10 mouse cellular contexts compared by ENCODE assay signal in the genomic region with DNA sequence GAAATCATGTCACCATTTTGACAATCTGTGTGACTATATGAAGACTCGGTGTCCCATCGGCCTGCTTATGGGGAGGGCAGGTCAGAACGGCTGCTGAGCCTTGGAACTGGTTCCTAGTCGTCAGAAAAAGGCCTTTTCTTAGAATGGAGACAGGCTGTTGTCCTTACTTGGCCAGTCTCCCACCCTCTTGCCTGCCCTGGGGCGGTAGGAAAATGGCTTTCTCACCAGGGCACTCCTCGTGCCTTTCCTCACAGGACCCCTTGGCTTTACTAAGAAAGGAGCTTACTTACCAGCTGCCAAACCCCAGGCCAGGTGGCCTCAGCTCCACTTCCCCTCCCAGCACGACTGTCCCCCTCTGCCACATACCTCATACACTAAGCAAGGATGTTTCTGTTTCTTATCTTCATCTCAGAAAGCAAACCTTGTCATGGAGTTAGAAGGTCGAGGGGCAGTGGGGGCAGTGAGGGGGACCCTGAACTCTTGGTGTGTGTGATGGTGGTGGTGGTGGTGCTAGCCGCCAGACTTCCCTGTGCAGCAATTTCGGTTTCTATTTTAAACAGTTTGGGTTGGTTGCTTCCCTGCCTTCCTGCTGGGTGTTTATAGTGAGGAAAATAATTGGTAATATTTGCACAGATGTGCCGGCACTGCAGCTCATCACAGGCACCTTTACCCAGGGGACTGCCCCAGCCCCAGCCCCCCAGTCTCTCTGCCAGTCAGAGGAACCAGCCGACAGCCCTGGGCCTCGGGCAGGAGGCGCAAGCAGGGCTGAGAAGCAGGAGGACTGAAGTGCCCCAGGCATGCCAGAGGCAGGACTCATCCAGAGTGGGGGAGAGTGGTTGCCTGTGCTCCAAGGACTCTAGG. TPM values are rescaled to one million over a fixed set of nuclear protein-coding genes. Genes with fewer than 3 reads are reported as not detected.
DNase-seq lines count a peak whose midpoint lies in the region; ATAC-seq lines count a peak whose summit lies in the region.
"Had no signal": no experiment of that assay in that cellular context is flagged by ENCODE, and none has a peak within 500 bp of the region (broad histone marks: within the 10 kb centered on the region; RNA-seq: fewer than 3 reads in every experiment).

No protein-coding gene starts in this region.

- no peak overlapping the region for H3K9ac ChIP-seq in midbrain, embryonic 11.5 days (ENCODE audit: low read length)
- no peak overlapping the region for H3K9ac ChIP-seq in midbrain, embryonic 14.5 days (replicated peaks; ENCODE audit: low read length)
- H3K9ac ChIP-seq: liver, embryonic 15.5 days had no signal

- H3K4me3 ChIP-seq in midbrain, embryonic 10.5 days = no peak overlapping the region
- no peak overlapping the region for H3K4me3 ChIP-seq in midbrain, embryonic 11.5 days (ENCODE audit: low read depth, low read length)
- H3K4me3 ChIP-seq in midbrain, embryonic 14.5 days (replicated peaks; ENCODE audit: low read depth, low read length) = no peak overlapping the region
- H3K4me3 ChIP-seq: liver, embryonic 15.5 days had no signal

- no peak for ATAC-seq in midbrain, embryonic 11.5 days (ENCODE audit: low FRiP score)
- ATAC-seq in midbrain, embryonic 14.5 days (ENCODE audit: low FRiP score, low TSS enrichment) = no peak
- ATAC-seq in frontal cortex, adult (ENCODE audit: low TSS enrichment) = no peak

- no peak overlapping the region for H3K4me2 ChIP-seq in midbrain, embryonic 11.5 days
- no peak overlapping the region for H3K4me2 ChIP-seq in midbrain, embryonic 14.5 days (ENCODE audit: low read length)
- H3K4me2 ChIP-seq: liver, embryonic 15.5 days had no signal

- peaks cover 13% of the 10 kb centered on the region for H3K4me1 ChIP-seq in midbrain, embryonic 10.5 days
- H3K4me1 ChIP-seq in midbrain, embryonic 11.5 days (ENCODE audit: control insufficient read depth, insufficient read depth, low read length) = no peaks in the 10 kb centered on the region
- H3K4me1 ChIP-seq in midbrain, embryonic 14.5 days (ENCODE audit: control insufficient read depth, insufficient read depth, low read length) = peaks cover 11% of the 10 kb centered on the region; the same call in 1 of the 2 replicates
- H3K4me1 ChIP-seq: liver, embryonic 15.5 days had no signal

- no peaks in the 10 kb centered on the region for H3K36me3 ChIP-seq in midbrain, embryonic 10.5 days
- no peaks in the 10 kb centered on the region for H3K36me3 ChIP-seq in midbrain, embryonic 11.5 days (ENCODE audit: control insufficient read depth, insufficient read depth, low read length)
- H3K36me3 ChIP-seq in midbrain, embryonic 14.5 days (ENCODE audit: control insufficient read depth, insufficient read depth, low read length) = no peaks in the 10 kb centered on the region
- H3K36me3 ChIP-seq: liver, embryonic 15.5 days had no signal

- 51% methylated on average over 14 of the region's 14 CpGs for WGBS in midbrain, embryonic 10.5 days
- 52% methylated on average over 14 of the region's 14 CpGs for WGBS in midbrain, embryonic 11.5 days
- 44% methylated on average over 14 of the region's 14 CpGs for WGBS in midbrain, embryonic 14.5 days

- DNase-seq in midbrain, embryonic 10.5 days (ENCODE audit: low spot score) = no peak
- no peak for DNase-seq in midbrain, embryonic 11.5 days (ENCODE audit: low spot score, missing footprints)
- DNase-seq in brain, adult 2 months (ENCODE audit: low read depth, low spot score) = peak; percentile 20
- peak; percentile 70 for DNase-seq in midbrain, embryonic 14.5 days
- peak; percentile 42 for DNase-seq in thymus, postnatal 4 days
- DNase-seq in kidney, adult 8-10 months = no peak
- DNase-seq: heart, postnatal 36 days; right cerebral cortex, postnatal 4 days had no signal

- H3K27me3 ChIP-seq in midbrain, embryonic 10.5 days (ENCODE audit: low read depth, poor library complexity, severe bottlenecking) = peaks cover 8% of the 10 kb centered on the region; the same call in 1 of the 2 replicates
- no peaks in the 10 kb centered on the region for H3K27me3 ChIP-seq in midbrain, embryonic 11.5 days (ENCODE audit: control insufficient read depth, insufficient read depth, low read length)
- H3K27me3 ChIP-seq in midbrain, embryonic 14.5 days (ENCODE audit: control insufficient read depth, insufficient read depth, low read length) = no peaks in the 10 kb centered on the region

- 0 out of 2 replicates have a peak overlapping the region, but pooled peaks have one; percentile 49 for H3K27ac ChIP-seq in midbrain, embryonic 10.5 days (replicated peaks)
- H3K27ac ChIP-seq in midbrain, embryonic 11.5 days (ENCODE audit: low read depth, low read length) = no peak overlapping the region
- peak overlapping the region; percentile 63 for H3K27ac ChIP-seq in midbrain, embryonic 14.5 days (replicated peaks; ENCODE audit: low read depth, low read length)
- H3K27ac ChIP-seq: liver, embryonic 15.5 days had no signal

- no peaks in the 10 kb centered on the region for H3K9me3 ChIP-seq in midbrain, embryonic 10.5 days (replicated peaks)
- no peaks in the 10 kb centered on the region; the same call in 1 of the 2 replicates for H3K9me3 ChIP-seq in midbrain, embryonic 11.5 days (ENCODE audit: control insufficient read depth, low read length)
- no peaks in the 10 kb centered on the region for H3K9me3 ChIP-seq in midbrain, embryonic 14.5 days (ENCODE audit: control insufficient read depth, low read length)
- H3K9me3 ChIP-seq: liver, embryonic 15.5 days had no signal

RNA-seq across cellular contexts. Expression of a gene that starts 23.7 kb away (rescaled TPM):
- polyA plus RNA-seq in midbrain, embryonic 10.5 days (2016; fragmentation: Nextera tagmentation; extraction: Ambion mirVana) = 0.10 and 0.15 TPM in 2 replicates
- 0.22 and 0.37 TPM in 2 replicates for polyA plus RNA-seq in midbrain, embryonic 11.5 days (2014; fragmentation: Nextera tagmentation; extraction: Ambion mirVana)
- polyA plus RNA-seq in midbrain, embryonic 14.5 days (2014; fragmentation: Nextera tagmentation; extraction: Ambion mirVana) = 8.4 and 10.5 TPM in 2 replicates

RNA-seq across cellular contexts. Expression of a gene that starts 34.1 kb away (rescaled TPM):
- not detected in 2 replicates for polyA plus RNA-seq in midbrain, embryonic 10.5 days (2016; fragmentation: Nextera tagmentation; extraction: Ambion mirVana)
- polyA plus RNA-seq in midbrain, embryonic 11.5 days (2014; fragmentation: Nextera tagmentation; extraction: Ambion mirVana) = 0.05 TPM in 1 of 2 replicates, not detected in the other
- polyA plus RNA-seq in midbrain, embryonic 14.5 days (2014; fragmentation: Nextera tagmentation; extraction: Ambion mirVana) = 0.32 TPM in 1 of 2 replicates, not detected in the other
- polyA plus RNA-seq: liver, embryonic 15.5 days had no signal

RNA-seq across cellular contexts. Expression of a gene that starts 57.7 kb away (rescaled TPM):
- 13.3 TPM in 2 replicates for polyA plus RNA-seq in midbrain, embryonic 10.5 days (2016; fragmentation: Nextera tagmentation; extraction: Ambion mirVana)
- 6.4 and 7.6 TPM in 2 replicates for polyA plus RNA-seq in midbrain, embryonic 11.5 days (2014; fragmentation: Nextera tagmentation; extraction: Ambion mirVana)
- polyA plus RNA-seq in midbrain, embryonic 14.5 days (2014; fragmentation: Nextera tagmentation; extraction: Ambion mirVana) = 8.6 and 8.7 TPM in 2 replicates

Comparison
In these comparisons a context has a peak if more than half of its experiments do, and no peak if none do; other contexts are left out.
1. DNase-seq: peak in brain, adult 2 months (single experiment), midbrain, embryonic 14.5 days (single experiment) and thymus, postnatal 4 days (single experiment); none in midbrain, embryonic 10.5 days (single experiment), midbrain, embryonic 11.5 days (single experiment) and kidney, adult 8-10 months (0 of 2).